Mouse (Mus musculus) liver, embryonic 14.5 days (tissue): ENCODE measurements around the gene Gpatch2l. TPM values are rescaled to one million over a fixed set of nuclear protein-coding genes. Genes with fewer than 3 reads are reported as not detected.

Experiments used
- ATAC-seq: fragments of 200-750 bp; cut with Nextera tagmentation; 2 replicates; pipeline ENCODE4 v1.8.0; 2017; ENCODE audit warnings: moderate number of reproducible peaks, mild to moderate bottlenecking, moderate library complexity; ENCODE audit not compliant: insufficient read depth
- DNase-seq, 3 experiments: peaks; one replicate each; pipeline ENCODE4 v3.0.0-alpha.2; 2012 to 2013; ENCODE audit warnings: low read depth in 3 of 3, low spot score in 3 of 3
- H3K27ac ChIP-seq: fragments of 300-500 bp; sonication (generic); 2 replicates; pipeline ENCODE4 v1.5.1; 2014; ENCODE audit warnings: moderate library complexity, mild to moderate bottlenecking, control low read depth, inconsistent platforms
- H3K27me3 ChIP-seq: fragments of 300-500 bp; sonication (generic); 2 replicates; pipeline ENCODE4 v1.6.1; 2014; ENCODE audit warnings: mild to moderate bottlenecking, low read length, moderate library complexity; ENCODE audit not compliant: control insufficient read depth, insufficient read depth
- H3K36me3 ChIP-seq: fragments of 300-500 bp; sonication (generic); replicated peaks from 2 replicates; pipeline ENCODE4 v1.6.1; 2014; ENCODE audit warnings: low read depth; ENCODE audit not compliant: control insufficient read depth, insufficient read depth
- H3K4me1 ChIP-seq, 2 experiments: fragments of 200-500 bp in 1 of 2; fragments of 300-500 bp in 1 of 2; sonication (generic) in 1 of 2; replicated peaks; 2 replicates each; pipeline ENCODE4 v1.6.1; 2012 to 2014; ENCODE audit warnings: antibody characterized with exemption in 1 of 2, inconsistent platforms in 1 of 2, low read length in 1 of 2; ENCODE audit not compliant: control insufficient read depth in 2 of 2, insufficient read depth in 2 of 2
- H3K4me2 ChIP-seq: fragments of 300-500 bp; sonication (generic); 2 replicates; pipeline ENCODE4 v1.6.1; 2014; ENCODE audit warnings: low read depth, mild to moderate bottlenecking, control low read depth, moderate library complexity
- H3K4me3 ChIP-seq, 2 experiments: fragments of 200-500 bp in 1 of 2; fragments of 300-500 bp in 1 of 2; sonication (generic) in 1 of 2; 2 replicates each; pipeline ENCODE4 v1.5.1; 2012 to 2014; ENCODE audit warnings: low read depth in 2 of 2, low read length in 2 of 2, mild to moderate bottlenecking in 2 of 2, control low read depth in 1 of 2, inconsistent platforms in 1 of 2, moderate library complexity in 1 of 2; ENCODE audit not compliant: insufficient read depth in 1 of 2
- H3K9ac ChIP-seq: fragments of 300-500 bp; sonication (generic); replicated peaks from 2 replicates; pipeline ENCODE4 v1.6.1; 2014; ENCODE audit warnings: mild to moderate bottlenecking, control low read depth, moderate library complexity
- H3K9me3 ChIP-seq: fragments of 300-500 bp; sonication (generic); 2 replicates; pipeline ENCODE4 v1.6.1; 2016; ENCODE audit warnings: low read length, mixed read lengths; ENCODE audit not compliant: control insufficient read depth
- CTCF ChIP-seq: IDR thresholded peaks from 2 replicates; pipeline ENCODE4 v1.5.1; 2016; ENCODE audit warnings: antibody characterized with exemption, low read depth, control low read depth
- EP300 ChIP-seq: IDR thresholded peaks from 2 replicates; pipeline ENCODE4 v1.6.1; 2016; ENCODE audit warnings: antibody characterized with exemption, low read depth
- WGBS: fragments of 180-500 bp; shearing (Covaris S2); extraction: QIAGEN DNeasy Blood & Tissue Kit; methylation state at CpG from one replicate; pipeline ENCODE4 v1.1.7; 2014; ENCODE audit not compliant: insufficient replicate concordance; 5-methylcytosine and 5-hydroxymethylcytosine counted together
- polyA plus RNA-seq, 2 experiments: library from polyadenylated mRNA; depleted of rRNA in 1 of 2; stranded (reverse) in 1 of 2; unstranded in 1 of 2; fragments of >200 nt; fragmentation: Nextera tagmentation in 1 of 2; extraction: Ambion mirVana in 1 of 2; gene quantifications; 2 replicates each; pipeline versions ENCODE4 v1.2.1 to v1.2.3; 2012 to 2014

Gene Gpatch2l
- polyA plus RNA-seq, 2 experiments = 4.1 to 4.2 TPM

GRCm38 (mm10) chr12:86221074-86221703 is 20.5 kb upstream of the Gpatch2l start:
- peak in 1 of 3 experiments; percentile 19 for DNase-seq

GRCm38 (mm10) chr12:86234295-86234694 is 7.4 kb upstream of the Gpatch2l start:
- H3K4me2 ChIP-seq = no peak overlapping the region
- no peak overlapping the region for H3K4me3 ChIP-seq
- no peaks in the 10 kb centered on the region for H3K27me3 ChIP-seq
- TF ChIP-seq CTCF = no peak
- no peak for TF ChIP-seq EP300
- H3K9ac ChIP-seq = no peak overlapping the region
- WGBS = 45% methylated on average over 4 of the region's 4 CpGs
- DNase-seq (no peak), ATAC-seq (no peak)
- H3K36me3 ChIP-seq = no peaks in the 10 kb centered on the region
- H3K27ac ChIP-seq = no peak overlapping the region
- H3K4me1 ChIP-seq = no peaks in the 10 kb centered on the region
- H3K9me3 ChIP-seq = no peaks in the 10 kb centered on the region

More at GRCm38 (mm10) chr12:86221074-86221703, 20.5 kb upstream of the Gpatch2l start:
- ATAC-seq = peak; percentile 65
- 25% methylated on average over 16 of the region's 16 CpGs for WGBS
- peak overlapping the region; percentile 50 for H3K27ac ChIP-seq
- TF ChIP-seq CTCF = no peak
- 0 out of 2 replicates have a peak, but pooled peaks have one; percentile 15 for TF ChIP-seq EP300
- H3K9ac ChIP-seq = peak overlapping the region; percentile 79
- no peaks in the 10 kb centered on the region for H3K36me3 ChIP-seq
- peak overlapping the region; percentile 81 for H3K4me2 ChIP-seq
- peaks cover 19% of the 10 kb centered on the region for H3K27me3 ChIP-seq
- H3K4me1 ChIP-seq = peaks cover 17 to 22% of the 10 kb centered on the region in 2 experiments
- no peaks in the 10 kb centered on the region for H3K9me3 ChIP-seq
- peak overlapping the region; percentile 52 to 59 for H3K4me3 ChIP-seq

- TF ChIP-seq CTCF (no peak), EP300 (no peak)
- DNase-seq = no peak
- no peak for ATAC-seq
- Histone ChIP-seq H3K4me2 (no peak overlapping the region), H3K9ac (no peak overlapping the region), H3K4me3 (no peak overlapping the region), H3K27me3 (no peaks in the 10 kb centered on the region), H3K36me3 (no peaks in the 10 kb centered on the region), H3K9me3 (no peaks in the 10 kb centered on the region), H3K4me1 (peaks cover 3 to 5% of the 10 kb centered on the region in 2 experiments; a peak in 3 of 4 replicates), H3K27ac (no peak overlapping the region)
- WGBS = 38% methylated on average over 2 of the region's 2 CpGs
These were observed 2.9 kb upstream of the Gpatch2l start for GRCm38 (mm10) chr12:86238736-86239135.

GRCm38 (mm10) chr12:86242563-86242962 is 905 bp downstream of the Gpatch2l start:
- TF ChIP-seq EP300 (no peak), CTCF (no peak)
- Histone ChIP-seq H3K27ac (peak overlapping the region; percentile 22), H3K36me3 (peaks cover 17% of the 10 kb centered on the region), H3K9ac (peak overlapping the region; percentile 81), H3K4me2 (peak overlapping the region; percentile 80), H3K27me3 (no peaks in the 10 kb centered on the region), H3K4me3 (peak overlapping the region; percentile 70 to 83), H3K4me1 (peaks cover 5% of the 10 kb centered on the region in 2 experiments), H3K9me3 (no peaks in the 10 kb centered on the region)
- DNase-seq = peak in 1 of 3 experiments; percentile 32
- WGBS = 3% methylated on average over 7 of the region's 7 CpGs
- ATAC-seq = no peak

GRCm38 (mm10) chr12:86243936-86244335 is 2.3 kb downstream of the Gpatch2l start:
- no peak overlapping the region for H3K27ac ChIP-seq
- peaks cover 5% of the 10 kb centered on the region in 2 experiments for H3K4me1 ChIP-seq
- no peak overlapping the region for H3K4me2 ChIP-seq
- no peak overlapping the region for H3K4me3 ChIP-seq
- no peaks in the 10 kb centered on the region for H3K9me3 ChIP-seq
- H3K27me3 ChIP-seq = no peaks in the 10 kb centered on the region
- H3K36me3 ChIP-seq = peaks cover 17% of the 10 kb centered on the region
- WGBS = 94% methylated on average over 17 of the region's 17 CpGs
- DNase-seq (no peak), ATAC-seq (no peak)
- TF ChIP-seq CTCF (no peak), EP300 (no peak)
- no peak overlapping the region for H3K9ac ChIP-seq
